Mouse (Mus musculus): ENCODE measurements around the gene Srbd1.

Gene Srbd1

DNA sequence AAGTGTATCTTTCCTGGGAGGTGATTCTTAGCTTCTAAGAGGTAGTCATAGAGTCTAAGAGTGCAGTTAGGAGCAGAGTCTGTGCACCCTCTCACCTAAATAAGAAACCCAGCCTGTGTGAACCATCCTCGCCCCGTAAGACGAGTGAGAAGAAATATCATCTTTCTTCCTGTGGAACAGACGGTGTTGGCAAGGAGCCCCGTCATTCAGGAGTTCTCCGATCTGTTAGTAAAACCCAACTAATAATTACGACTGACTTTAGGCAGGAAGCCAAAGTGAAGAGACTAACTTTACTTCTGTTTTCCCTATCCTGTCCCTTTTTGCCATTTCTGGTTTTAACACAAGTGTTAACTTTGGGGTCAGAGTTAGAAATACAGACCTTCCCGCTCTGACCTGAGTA lies 166.1 kb downstream of the Srbd1 start:
- no peak for DNase-seq

DNA sequence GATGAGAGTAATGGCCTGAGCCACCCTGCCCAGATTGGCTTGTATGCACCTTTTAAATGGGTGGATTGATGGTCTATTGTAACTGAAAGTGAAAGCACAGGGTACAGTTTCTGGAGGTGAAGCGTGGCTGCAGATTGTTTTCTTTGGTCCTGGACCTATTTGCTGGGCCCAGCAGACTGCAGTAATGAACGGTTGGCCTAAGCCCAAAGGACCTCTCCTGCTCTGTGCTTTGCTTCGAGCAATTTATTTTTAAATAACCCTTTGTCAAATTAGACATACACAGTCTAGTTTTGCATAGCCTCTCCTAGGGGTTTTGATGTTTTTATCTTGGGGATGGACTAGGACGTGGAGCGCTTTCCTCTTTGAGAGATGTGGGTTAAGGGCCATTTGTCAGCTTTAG lies 169.9 kb downstream of the Srbd1 start:
- DNase-seq, result no peak

DNA sequence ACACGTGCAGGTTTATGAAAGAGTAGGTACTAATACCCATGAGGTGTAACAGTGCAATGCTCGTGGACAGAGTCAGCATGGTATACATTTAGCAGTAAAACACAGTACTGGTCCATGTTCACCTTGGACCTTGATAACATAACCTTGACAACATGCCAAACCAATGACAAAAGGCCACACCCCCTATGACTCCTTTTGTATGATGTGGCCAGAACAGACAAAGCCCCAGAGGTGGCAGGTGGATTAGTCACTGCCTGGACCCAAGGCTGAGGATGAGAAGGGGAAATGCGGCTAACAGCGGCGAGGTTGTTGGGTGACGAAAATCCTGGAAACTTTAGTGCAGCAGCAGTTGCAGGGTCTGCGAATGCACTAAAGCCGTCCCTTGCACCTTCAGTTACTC lies 170.4 kb downstream of the Srbd1 start:
- no peak for DNase-seq

DNA sequence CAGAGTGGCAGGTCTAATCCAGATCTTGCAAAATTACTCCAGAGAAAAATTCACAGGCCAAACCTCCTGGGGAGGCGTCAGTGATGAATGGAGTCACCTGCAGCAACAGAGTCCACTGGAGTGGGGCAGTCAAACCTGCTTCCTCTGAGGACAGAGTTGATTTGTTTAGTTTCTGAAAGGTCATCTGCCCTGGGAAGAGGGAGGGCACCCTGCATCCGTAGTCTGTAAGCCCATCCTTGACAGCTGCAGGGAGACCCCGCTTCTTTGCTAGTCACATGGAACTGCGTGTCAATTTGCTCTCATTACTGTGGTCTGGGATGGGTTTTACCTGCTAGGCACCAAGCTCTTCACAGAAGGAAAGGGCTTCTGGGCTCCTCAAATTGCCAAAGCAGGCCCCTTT lies 173.9 kb downstream of the Srbd1 start:
- no peak for DNase-seq

DNA sequence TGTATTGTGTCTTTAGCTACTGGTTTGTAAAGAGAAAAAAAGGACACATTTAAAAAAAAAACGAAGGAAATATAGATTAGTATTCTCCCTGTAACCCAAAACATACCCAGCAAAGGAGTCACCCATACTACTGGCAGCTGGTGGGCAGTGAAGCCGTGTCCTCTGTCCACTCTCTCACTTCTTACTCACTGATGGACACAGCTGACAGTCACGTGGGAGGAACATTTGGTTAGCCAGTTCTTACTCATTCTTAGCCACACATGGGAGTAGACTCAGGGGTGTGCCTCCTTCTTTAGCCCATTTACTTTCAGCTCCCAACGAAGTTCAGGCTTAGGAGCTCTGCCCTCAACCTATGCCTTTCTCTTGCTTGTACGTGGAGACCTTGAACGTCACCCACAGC lies 183.3 kb downstream of the Srbd1 start:
- no peak for DNase-seq

DNA sequence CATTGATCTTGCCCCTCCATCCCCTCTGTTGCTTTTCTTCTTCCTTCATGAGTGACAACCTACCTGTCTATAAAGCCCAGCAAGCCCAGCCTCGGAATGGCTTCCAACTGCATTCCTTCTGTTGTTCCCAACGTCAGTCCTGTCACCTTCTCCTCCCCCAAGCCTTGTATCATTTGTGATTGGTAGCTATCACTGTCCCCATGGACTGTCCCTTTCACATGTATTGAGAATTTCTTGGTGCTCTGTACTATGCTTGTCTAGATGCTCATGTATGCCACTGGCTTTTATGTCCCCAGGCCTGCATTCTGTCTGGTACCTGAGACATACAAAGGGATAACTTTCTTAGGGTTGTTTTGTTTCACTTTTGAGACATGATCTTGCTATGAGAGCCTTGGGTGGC lies 193.2 kb downstream of the Srbd1 start:
- no peak for DNase-seq

DNA sequence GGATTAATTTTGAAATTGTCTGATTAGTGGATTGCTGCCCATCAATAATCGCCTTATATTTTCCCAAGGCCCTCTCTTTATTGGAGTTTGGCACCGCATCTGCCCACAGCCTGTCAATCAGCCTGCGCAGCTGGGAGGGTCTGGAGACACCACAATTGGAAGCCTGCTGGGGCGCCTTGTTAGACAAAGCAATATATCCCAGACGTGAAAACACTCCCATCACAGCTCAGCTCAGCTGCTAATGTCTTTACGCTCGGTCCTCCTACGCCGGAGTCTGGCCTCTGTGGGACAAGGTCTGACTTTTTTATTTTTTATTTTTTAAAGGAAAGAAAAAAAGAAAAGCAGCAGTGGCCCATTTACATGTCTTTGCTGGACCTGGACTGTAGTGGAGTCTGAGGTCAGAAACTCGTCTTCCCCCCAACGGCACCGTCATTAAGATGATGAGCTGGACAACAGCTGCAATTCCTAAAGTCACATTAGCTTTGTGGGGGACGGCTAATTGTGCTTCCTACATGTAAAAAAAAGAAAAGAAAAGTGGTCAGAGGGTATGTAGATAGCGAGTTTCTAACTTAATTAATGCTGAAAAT lies 195.0 kb downstream of the Srbd1 start:
- no peak for DNase-seq

DNA sequence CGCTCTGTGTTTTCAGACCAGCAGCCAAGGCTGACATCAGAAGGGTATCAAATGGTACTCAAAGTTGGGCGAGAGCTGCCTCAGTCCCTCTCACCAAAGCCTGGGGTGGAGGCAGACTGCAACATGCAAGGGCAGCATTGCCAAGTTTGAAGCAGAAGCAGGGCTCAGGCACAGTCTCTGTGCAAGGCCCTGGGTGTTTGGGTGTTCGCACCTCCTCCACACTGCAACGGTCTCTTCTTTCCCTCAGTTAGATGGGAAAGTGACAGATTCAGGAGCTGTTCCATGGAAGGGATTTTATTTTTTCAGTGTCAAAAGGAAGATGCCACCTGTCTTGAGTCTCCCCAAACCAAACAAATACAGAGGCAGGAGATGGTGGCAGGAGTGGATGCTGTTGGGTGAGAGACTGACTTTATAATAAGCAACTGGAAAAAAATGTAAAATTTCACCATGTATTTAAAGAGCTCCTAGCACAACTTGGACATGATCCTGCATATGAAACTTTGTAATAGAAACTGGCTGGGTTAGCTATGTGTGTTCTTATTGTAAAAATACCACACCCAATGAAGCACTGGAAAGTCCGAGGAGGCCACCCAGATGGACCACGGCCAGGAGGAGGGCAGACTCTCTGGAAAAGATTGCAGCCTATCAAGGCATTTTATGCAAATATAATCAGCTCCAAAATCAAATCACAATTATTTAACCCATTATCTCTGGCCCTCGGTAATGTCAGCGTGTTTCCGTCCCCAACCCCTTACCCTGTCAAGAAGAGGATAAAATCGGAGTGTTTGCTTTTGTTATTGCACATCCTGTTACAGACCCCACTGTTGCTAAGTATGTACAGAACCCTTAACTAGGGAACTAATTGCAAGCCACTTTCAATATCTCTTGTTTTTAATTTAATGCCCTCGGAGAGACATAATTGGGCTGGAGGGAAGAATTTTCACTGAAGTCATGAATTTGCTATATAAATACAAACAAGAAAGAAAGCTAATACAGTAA lies 195.8 kb downstream of the Srbd1 start:
- no peak for DNase-seq

DNA sequence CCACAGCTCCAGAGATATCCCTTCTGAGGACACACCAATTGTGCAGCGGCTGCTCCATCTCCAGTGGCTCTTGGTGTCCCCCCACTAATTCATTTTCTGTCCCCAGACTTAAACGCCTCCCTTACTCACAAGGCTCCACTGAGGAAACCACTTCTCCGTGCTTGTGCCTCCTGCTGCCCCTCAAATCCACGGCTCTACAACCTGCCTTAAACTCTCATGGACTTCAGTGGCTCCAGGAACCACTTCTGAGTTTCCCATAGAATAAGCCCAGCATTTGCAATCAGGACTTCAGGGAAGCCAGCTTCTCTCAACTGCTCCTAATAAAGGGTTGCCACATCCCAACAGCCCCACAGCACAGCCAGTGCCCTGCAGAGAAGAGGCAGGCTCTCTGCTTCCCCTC lies 200.2 kb downstream of the Srbd1 start:
- DNase-seq, result no peak

DNA sequence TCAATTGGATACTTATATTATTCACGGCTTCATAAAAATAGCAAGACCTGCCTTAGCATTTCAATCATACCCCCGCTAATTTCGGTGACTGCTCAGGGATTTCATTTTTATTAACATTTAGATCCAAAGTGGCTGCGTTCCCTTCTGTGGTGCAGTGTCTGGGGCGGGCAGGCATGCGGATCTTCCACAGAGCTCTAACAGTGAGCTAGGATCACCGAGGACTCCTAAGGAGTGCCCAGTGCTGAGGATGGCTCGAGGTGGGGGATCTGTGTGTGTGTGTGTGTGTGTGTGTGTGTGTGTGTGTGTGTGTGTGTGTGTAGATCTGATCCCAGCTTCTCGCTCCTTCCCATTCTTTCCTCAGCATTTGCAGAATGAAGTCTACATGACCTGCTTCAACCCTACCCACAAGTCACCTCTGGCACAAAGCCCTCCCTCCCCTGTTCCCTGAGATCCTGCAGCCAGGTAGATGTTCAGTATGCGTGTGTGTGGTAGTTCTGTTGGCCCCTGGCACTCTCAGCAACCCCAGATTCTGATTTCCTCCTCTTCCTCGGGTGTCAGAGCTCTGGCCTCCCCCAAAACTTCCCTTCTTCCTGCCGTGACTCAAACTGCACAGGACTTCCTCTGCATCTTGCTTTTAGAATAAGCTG lies 200.9 kb downstream of the Srbd1 start:
- no peak for DNase-seq

DNA sequence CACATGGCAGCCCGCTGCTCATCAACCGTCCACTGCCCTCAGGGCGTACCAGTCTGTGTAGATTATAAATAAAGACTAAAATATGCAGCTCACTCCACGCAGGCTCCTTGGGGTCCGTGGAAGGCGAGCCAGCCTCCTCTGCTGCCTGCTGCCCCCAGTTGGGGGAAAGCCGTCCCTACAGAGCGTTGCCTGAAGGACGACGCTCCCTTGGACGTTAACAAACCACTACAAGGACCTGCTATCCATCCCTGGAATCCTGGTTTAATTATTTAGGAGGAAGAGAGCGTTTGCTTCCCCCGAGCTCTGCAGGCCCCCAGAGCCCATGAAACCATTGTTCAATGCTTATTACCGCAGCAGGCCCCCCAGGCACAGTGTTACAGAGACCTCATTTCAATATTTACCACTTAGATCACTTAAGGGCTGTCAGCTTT lies 201.4 kb downstream of the Srbd1 start:
- DNase-seq, result no peak

DNA sequence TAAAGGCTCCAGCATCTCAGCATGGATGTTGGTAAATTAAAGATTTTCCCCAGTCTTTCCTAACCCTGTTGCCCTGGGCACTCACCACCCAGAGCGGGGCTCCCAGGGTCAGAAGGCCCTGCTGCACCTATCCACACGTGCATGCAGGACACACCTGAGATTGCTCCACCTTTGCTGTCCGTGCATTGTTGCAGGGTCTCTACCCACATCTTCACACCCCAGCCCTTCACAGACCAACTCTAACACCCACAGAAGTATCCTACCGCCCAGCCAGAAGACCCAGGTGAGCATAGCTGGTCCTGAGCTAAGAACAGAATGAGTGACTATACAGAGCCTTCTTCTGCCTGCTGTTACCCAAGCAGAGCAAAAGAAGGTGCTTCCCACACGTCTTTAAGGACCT lies 201.9 kb downstream of the Srbd1 start:
- DNase-seq, result no peak

DNA sequence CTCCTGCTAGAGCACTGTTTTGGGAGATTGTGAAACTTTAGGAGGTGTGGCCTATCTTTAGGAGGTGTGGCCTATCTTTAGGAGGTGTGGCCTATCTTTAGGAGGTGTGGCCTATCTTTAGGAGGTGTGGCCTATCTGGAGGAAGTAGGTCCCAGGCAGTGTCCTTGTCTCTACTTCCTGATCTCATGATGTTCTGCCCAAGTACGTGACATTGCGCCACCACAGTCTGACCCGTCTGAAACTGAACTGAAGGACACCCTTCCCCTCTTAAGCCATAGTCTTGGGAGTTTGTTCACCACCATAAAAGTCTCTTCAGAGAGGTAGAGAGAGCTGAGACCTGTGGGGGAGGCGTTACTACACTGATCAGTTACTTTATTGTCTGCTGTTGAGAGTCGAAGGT lies 202.9 kb downstream of the Srbd1 start:
- DNase-seq, result no peak

DNA sequence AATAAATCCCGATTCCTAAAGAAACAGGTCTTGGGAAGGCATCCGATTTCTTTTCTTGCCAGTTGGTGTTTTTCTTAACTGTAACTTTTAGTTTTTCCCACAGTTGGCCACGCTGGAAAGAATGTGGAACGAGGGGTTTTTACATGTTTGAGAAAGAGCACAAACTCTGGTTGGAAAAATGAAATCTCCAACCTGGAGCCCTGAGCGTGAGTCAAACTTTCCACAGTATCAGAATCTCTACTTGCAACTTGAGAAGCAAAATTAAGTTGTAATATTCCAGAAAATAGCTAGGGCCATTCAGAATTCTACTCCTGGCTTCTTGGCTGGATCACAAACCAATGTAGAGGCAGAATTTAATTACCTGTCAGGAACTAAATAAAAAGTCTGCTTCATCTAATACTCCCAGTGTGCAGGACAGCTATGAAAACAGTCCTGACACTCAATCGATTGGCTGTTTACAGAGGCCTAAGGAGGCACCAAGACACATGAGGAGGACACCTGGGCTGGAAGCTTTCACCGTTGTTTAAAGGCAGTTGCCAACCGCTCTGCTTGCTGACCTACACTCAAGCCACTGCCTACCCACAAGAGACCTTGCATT lies 203.7 kb downstream of the Srbd1 start:
- DNase-seq, result no peak

DNA sequence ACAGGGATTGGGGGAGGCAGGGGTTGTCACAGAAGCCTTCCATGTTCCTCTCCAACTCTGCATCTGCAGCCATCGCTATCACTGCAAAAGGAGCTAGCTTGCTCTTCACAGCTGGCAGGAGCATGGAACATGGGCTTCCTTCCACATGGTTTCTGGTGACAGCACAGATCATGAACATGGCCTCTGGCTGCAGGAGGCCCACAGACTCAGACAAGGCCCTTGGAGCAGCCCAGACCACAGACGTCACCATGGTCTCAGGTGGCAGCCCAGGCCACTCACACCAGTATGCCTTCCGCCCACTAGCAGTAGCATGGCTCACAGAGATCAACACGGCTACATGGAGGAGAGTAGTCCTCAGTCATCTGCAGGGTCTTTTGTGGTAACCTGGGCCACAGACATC lies 207.8 kb downstream of the Srbd1 start:
- no peak for DNase-seq

DNA sequence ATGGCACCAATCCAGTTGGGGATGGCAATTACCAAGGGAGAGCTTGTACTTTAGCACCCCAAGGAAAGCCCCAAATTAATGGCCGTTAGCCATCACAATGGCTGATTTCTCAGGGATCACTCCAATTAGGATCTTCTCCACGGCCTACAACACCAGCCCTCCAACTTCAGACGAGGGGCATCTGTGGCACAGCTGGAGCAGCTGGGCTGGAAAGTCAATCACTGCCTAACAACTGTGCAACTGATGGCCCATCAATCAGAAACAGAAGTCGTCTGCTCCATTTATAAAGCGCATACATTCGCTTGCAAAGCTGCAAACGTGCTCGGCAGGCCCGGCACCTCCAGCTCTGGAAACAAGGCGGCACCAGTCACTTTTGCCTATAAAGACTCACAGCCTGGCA lies 209.7 kb downstream of the Srbd1 start:
- no peak for DNase-seq

All from B cell, adult 2 months (primary cell).